Mouse (Mus musculus) midbrain, embryonic 13.5 days (tissue): ENCODE data around the gene Rad51. TPM values are rescaled to one million over a fixed set of nuclear protein-coding genes. Genes with fewer than 3 reads are reported as not detected.

Experiments
- ATAC-seq: fragments of 200-750 bp; cut with Nextera tagmentation; 2 replicates; pipeline ENCODE4 v1.8.0; 2017; ENCODE audit warnings: mild to moderate bottlenecking, moderate TSS enrichment, moderate library complexity
- H3K27ac ChIP-seq: fragments of 300-500 bp; sonication (generic); 2 replicates; pipeline ENCODE4 v1.5.1; 2015; ENCODE audit warnings: inconsistent platforms, mild to moderate bottlenecking, moderate library complexity
- H3K27me3 ChIP-seq: fragments of 300-500 bp; sonication (generic); 2 replicates; pipeline ENCODE4 v1.6.1; 2015; ENCODE audit warnings: mild to moderate bottlenecking, inconsistent platforms
- H3K36me3 ChIP-seq: fragments of 300-500 bp; sonication (generic); 2 replicates; pipeline ENCODE4 v1.6.1; 2015; ENCODE audit warnings: mild to moderate bottlenecking, inconsistent platforms
- H3K4me1 ChIP-seq: fragments of 300-500 bp; sonication (generic); replicated peaks from 2 replicates; pipeline ENCODE4 v1.6.1; 2015; ENCODE audit warnings: inconsistent platforms
- H3K4me2 ChIP-seq: fragments of 300-500 bp; sonication (generic); replicated peaks from 2 replicates; pipeline ENCODE4 v1.6.1; 2015; ENCODE audit warnings: moderate library complexity, mild to moderate bottlenecking, inconsistent platforms
- H3K4me3 ChIP-seq: fragments of 300-500 bp; sonication (generic); replicated peaks from 2 replicates; pipeline ENCODE4 v1.5.1; 2015; ENCODE audit warnings: mild to moderate bottlenecking, inconsistent platforms
- H3K9ac ChIP-seq: fragments of 300-500 bp; sonication (generic); replicated peaks from 2 replicates; pipeline ENCODE4 v1.6.1; 2015; ENCODE audit warnings: mild to moderate bottlenecking, inconsistent platforms
- H3K9me3 ChIP-seq: fragments of 300-500 bp; sonication (generic); 2 replicates; pipeline ENCODE4 v1.6.1; 2016; ENCODE audit warnings: mild to moderate bottlenecking, inconsistent platforms
- WGBS: fragments of 180-500 bp; shearing (Covaris S2); methylation state at CpG from one replicate; pipeline ENCODE4 v1.1.7; 2015; 5-methylcytosine and 5-hydroxymethylcytosine counted together
- polyA plus RNA-seq: library from polyadenylated mRNA; unstranded; fragments of >200 nt; fragmentation: Nextera tagmentation; extraction: Ambion mirVana; gene quantifications from 2 replicates; pipeline ENCODE4 v1.2.1, GENCODE M21; 2015

The Rad51 gene
- polyA plus RNA-seq: 21.3 and 22.5 TPM in 2 replicates

GRCm38 (mm10) chr2:119112438-119113112 is at the start of gene Rad51:
TSS of gene Rad51 (plus strand) at chr2:119112793.
- no peaks in the 10 kb centered on the region for H3K27me3 ChIP-seq
- peak within 1 kb of the TSS; percentile 81 for H3K27ac ChIP-seq
- peak within 1 kb of the TSS; percentile 65 for H3K4me3 ChIP-seq
- H3K4me1 ChIP-seq: peaks cover 20% of the 10 kb centered on the region
- H3K9me3 ChIP-seq: no peaks in the 10 kb centered on the region
- peak; percentile 95 for ATAC-seq
- 0 out of 2 replicates have a peak, but pooled peaks cover 13% of the 10 kb centered on the region for H3K36me3 ChIP-seq
- H3K4me2 ChIP-seq: peak within 1 kb of the TSS; percentile 97
- peak within 1 kb of the TSS; percentile 69 for H3K9ac ChIP-seq
- WGBS: under 1% methylated on average over 51 of the region's 51 CpGs

- Histone ChIP-seq H3K9ac (no peak overlapping the region), H3K27me3 (no peaks in the 10 kb centered on the region), H3K9me3 (no peaks in the 10 kb centered on the region), H3K4me1 (no peaks in the 10 kb centered on the region), H3K4me2 (no peak overlapping the region), H3K36me3 (peaks cover 8% of the 10 kb centered on the region), H3K4me3 (no peak overlapping the region), H3K27ac (no peak overlapping the region)
- 92% methylated on average over 4 of the region's 4 CpGs for WGBS
- no peak for ATAC-seq
Measured at GRCm38 (mm10) chr2:119072397-119072796, 40.2 kb upstream of the Rad51 start.

GRCm38 (mm10) chr2:119086156-119086555 is 26.4 kb upstream of the Rad51 start:
- no peak overlapping the region for H3K4me3 ChIP-seq
- H3K4me1 ChIP-seq: no peaks in the 10 kb centered on the region
- ATAC-seq: no peak
- no peaks in the 10 kb centered on the region for H3K9me3 ChIP-seq
- H3K27ac ChIP-seq: no peak overlapping the region
- H3K9ac ChIP-seq: no peak overlapping the region
- H3K4me2 ChIP-seq: no peak overlapping the region
- peaks cover 7% of the 10 kb centered on the region; the same call in 1 of the 2 replicates for H3K36me3 ChIP-seq
- no peaks in the 10 kb centered on the region for H3K27me3 ChIP-seq
- WGBS: 91% methylated on average over 2 of the region's 2 CpGs

- Histone ChIP-seq H3K4me1 (no peaks in the 10 kb centered on the region), H3K36me3 (peaks cover 27% of the 10 kb centered on the region), H3K27me3 (no peaks in the 10 kb centered on the region), H3K4me2 (no peak overlapping the region), H3K9ac (no peak overlapping the region), H3K9me3 (no peaks in the 10 kb centered on the region), H3K4me3 (no peak overlapping the region), H3K27ac (no peak overlapping the region)
- ATAC-seq: no peak
Measured at GRCm38 (mm10) chr2:119101552-119101951, 11.0 kb upstream of the Rad51 start.

- Histone ChIP-seq H3K27me3 (no peaks in the 10 kb centered on the region), H3K9me3 (no peaks in the 10 kb centered on the region), H3K9ac (no peak overlapping the region), H3K4me2 (no peak overlapping the region), H3K27ac (no peak overlapping the region), H3K36me3 (peaks cover 25% of the 10 kb centered on the region), H3K4me1 (peaks cover 2% of the 10 kb centered on the region; the same call in 1 of the 2 replicates), H3K4me3 (no peak overlapping the region)
- ATAC-seq: no peak
- WGBS: 81% methylated on average over 5 of the region's 5 CpGs
Measured at GRCm38 (mm10) chr2:119106583-119106982, 6.0 kb upstream of the Rad51 start.

GRCm38 (mm10) chr2:119108554-119108953 is 4.0 kb upstream of the Rad51 start:
- H3K4me3 ChIP-seq: no peak overlapping the region
- no peaks in the 10 kb centered on the region for H3K9me3 ChIP-seq
- H3K36me3 ChIP-seq: 0 out of 2 replicates have a peak, but pooled peaks cover 10% of the 10 kb centered on the region
- WGBS: 71% methylated on average over 4 of the region's 4 CpGs
- ATAC-seq: no peak
- H3K9ac ChIP-seq: no peak overlapping the region
- peaks cover 12% of the 10 kb centered on the region for H3K4me1 ChIP-seq
- no peak overlapping the region for H3K4me2 ChIP-seq
- H3K27me3 ChIP-seq: no peaks in the 10 kb centered on the region
- no peak overlapping the region for H3K27ac ChIP-seq

- H3K27me3 ChIP-seq: no peaks in the 10 kb centered on the region
- no peaks in the 10 kb centered on the region for H3K9me3 ChIP-seq
- H3K4me3 ChIP-seq: no peak overlapping the region
- H3K9ac ChIP-seq: no peak overlapping the region
- no peak for ATAC-seq
- H3K4me1 ChIP-seq: peaks cover 20% of the 10 kb centered on the region
- 92% methylated on average over 3 of the region's 3 CpGs for WGBS
- H3K27ac ChIP-seq: no peak overlapping the region
- H3K36me3 ChIP-seq: 0 out of 2 replicates have a peak, but pooled peaks cover 6% of the 10 kb centered on the region
- no peak overlapping the region for H3K4me2 ChIP-seq
Measured at GRCm38 (mm10) chr2:119111060-119111459, 1.5 kb upstream of the Rad51 start.

- Histone ChIP-seq H3K9me3 (no peaks in the 10 kb centered on the region), H3K4me1 (peaks cover 20% of the 10 kb centered on the region), H3K27ac (no peak overlapping the region), H3K4me2 (peak overlapping the region; percentile 97), H3K4me3 (peak overlapping the region; percentile 65), H3K27me3 (no peaks in the 10 kb centered on the region), H3K9ac (peak overlapping the region; percentile 69), H3K36me3 (0 out of 2 replicates have a peak, but pooled peaks cover 13% of the 10 kb centered on the region)
- WGBS: 15% methylated on average over 20 of the region's 20 CpGs
- peak; percentile 29; the same call in 1 of the 2 replicates for ATAC-seq
Measured at GRCm38 (mm10) chr2:119113121-119113925, 730 bp downstream of the Rad51 start.

- WGBS: 91% methylated on average over 5 of the region's 5 CpGs
Measured at GRCm38 (mm10) chr2:119136346-119136898, 23.8 kb downstream of the Rad51 start.

GRCm38 (mm10) chr2:119145199-119145598 is 32.6 kb downstream of the Rad51 start:
- Histone ChIP-seq H3K9me3 (no peaks in the 10 kb centered on the region), H3K27ac (no peak overlapping the region), H3K27me3 (no peaks in the 10 kb centered on the region), H3K4me2 (no peak overlapping the region), H3K4me3 (no peak overlapping the region), H3K4me1 (no peaks in the 10 kb centered on the region), H3K36me3 (peaks cover 94% of the 10 kb centered on the region), H3K9ac (no peak overlapping the region)
- no peak for ATAC-seq
- WGBS: 88% methylated on average over 2 of the region's 2 CpGs

More at GRCm38 (mm10) chr2:119136346-119136898, 23.8 kb downstream of the Rad51 start:
- Histone ChIP-seq H3K4me1 (no peaks in the 10 kb centered on the region), H3K27me3 (no peaks in the 10 kb centered on the region), H3K9me3 (no peaks in the 10 kb centered on the region), H3K27ac (no peak overlapping the region), H3K4me3 (no peak overlapping the region), H3K4me2 (no peak overlapping the region), H3K9ac (no peak overlapping the region), H3K36me3 (peaks cover 70% of the 10 kb centered on the region)
- ATAC-seq: no peak

GRCm38 (mm10) chr2:119146435-119146834 is 33.8 kb downstream of the Rad51 start:
- Histone ChIP-seq H3K4me3 (no peak overlapping the region), H3K27ac (no peak overlapping the region), H3K36me3 (peaks cover 96% of the 10 kb centered on the region), H3K4me1 (no peaks in the 10 kb centered on the region), H3K4me2 (no peak overlapping the region), H3K9me3 (no peaks in the 10 kb centered on the region), H3K27me3 (no peaks in the 10 kb centered on the region), H3K9ac (no peak overlapping the region)
- WGBS: 79% methylated on average over 6 of the region's 6 CpGs
- ATAC-seq: no peak

GRCm38 (mm10) chr2:119147160-119147678 is 34.6 kb downstream of the Rad51 start:
- no peak for ATAC-seq

More at GRCm38 (mm10) chr2:119147160-119147678, 34.6 kb downstream of the Rad51 start:
- Histone ChIP-seq H3K36me3 (peaks cover 96% of the 10 kb centered on the region), H3K27me3 (no peaks in the 10 kb centered on the region), H3K4me3 (no peak overlapping the region), H3K27ac (no peak overlapping the region), H3K9ac (no peak overlapping the region), H3K9me3 (no peaks in the 10 kb centered on the region), H3K4me2 (no peak overlapping the region), H3K4me1 (no peaks in the 10 kb centered on the region)
- WGBS: 87% methylated on average over 22 of the region's 22 CpGs
